Mouse (Mus musculus) stomach, embryonic 16.5 days (tissue): ENCODE results near the gene Fbxl2. TPM values are rescaled to one million over a fixed set of nuclear protein-coding genes. Genes with fewer than 3 reads are reported as not detected.

Experiments used
- ATAC-seq: fragments of 200-750 bp; cut with Nextera tagmentation; 2 replicates; pipeline ENCODE4 v1.8.0; 2017; ENCODE audit warnings: moderate number of reproducible peaks, moderate TSS enrichment; ENCODE audit not compliant: insufficient read depth, low FRiP score
- H3K27ac ChIP-seq: fragments of 300-500 bp; sonication (generic); 2 replicates; pipeline ENCODE4 v1.5.1; 2014; ENCODE audit warnings: low read length
- H3K27me3 ChIP-seq: fragments of 300-500 bp; sonication (generic); 2 replicates; pipeline ENCODE4 v1.6.1; 2014; ENCODE audit warnings: low read length, control low read depth, mixed read lengths; ENCODE audit not compliant: control insufficient read depth, insufficient read depth
- H3K36me3 ChIP-seq: fragments of 300-500 bp; sonication (generic); 2 replicates; pipeline ENCODE4 v1.6.1; 2014; ENCODE audit warnings: low read length; ENCODE audit not compliant: control insufficient read depth, insufficient read depth
- H3K4me1 ChIP-seq: fragments of 300-500 bp; sonication (generic); 2 replicates; pipeline ENCODE4 v1.6.1; 2014; ENCODE audit warnings: low read length, control low read depth, mixed read lengths; ENCODE audit not compliant: control insufficient read depth, insufficient read depth
- H3K4me2 ChIP-seq: fragments of 300-500 bp; sonication (generic); 2 replicates; pipeline ENCODE4 v1.6.1; 2014; ENCODE audit warnings: low read depth, low read length, mixed read lengths
- H3K4me3 ChIP-seq: fragments of 300-500 bp; sonication (generic); replicated peaks from 2 replicates; pipeline ENCODE4 v1.5.1; 2014; ENCODE audit warnings: mild to moderate bottlenecking, low read length
- H3K9ac ChIP-seq: fragments of 300-500 bp; sonication (generic); 2 replicates; pipeline ENCODE4 v1.6.1; 2014; ENCODE audit warnings: low read length
- H3K9me3 ChIP-seq: fragments of 300-500 bp; sonication (generic); replicated peaks from 2 replicates; pipeline ENCODE4 v1.6.1; 2016; ENCODE audit warnings: low read length, control low read depth; ENCODE audit not compliant: control insufficient read depth
- WGBS: fragments of 180-500 bp; shearing (Covaris S2); extraction: QIAGEN DNeasy Blood & Tissue Kit; methylation state at CpG from one replicate; pipeline ENCODE4 v1.1.7; 2014; 5-methylcytosine and 5-hydroxymethylcytosine counted together
- polyA plus RNA-seq: library from polyadenylated mRNA; unstranded; fragments of >200 nt; fragmentation: Nextera tagmentation; extraction: Ambion mirVana; gene quantifications from 2 replicates; pipeline ENCODE4 v1.2.1, GENCODE M21; 2015

Fbxl2 gene
- polyA plus RNA-seq, 1 experiment from 2014 or later: 2.2 TPM

DNA sequence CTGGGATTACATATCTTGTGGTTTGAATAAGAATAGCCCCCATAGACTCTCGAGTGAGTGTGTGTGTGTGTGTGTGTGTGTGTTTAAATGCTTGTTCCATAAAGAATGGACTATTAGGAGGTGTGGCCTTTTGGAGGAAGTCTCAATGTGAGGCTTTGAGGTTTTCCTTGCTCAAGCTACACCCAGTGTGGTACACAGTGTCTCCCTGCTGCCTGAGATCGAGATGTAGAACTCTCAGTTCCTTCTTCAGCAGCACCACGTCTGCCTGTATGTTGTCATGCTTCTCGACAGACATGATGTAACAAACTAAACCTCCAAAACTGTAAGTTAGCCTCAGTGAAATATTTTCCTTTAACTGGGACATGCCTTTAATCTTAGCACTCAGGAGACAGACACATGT, 117.4 kb downstream of the Fbxl2 start:
- Histone ChIP-seq H3K9ac (no peak overlapping the region), H3K36me3 (no peaks in the 10 kb centered on the region), H3K4me1 (peaks cover 12% of the 10 kb centered on the region), H3K27ac (no peak overlapping the region), H3K4me2 (no peak overlapping the region), H3K27me3 (no peaks in the 10 kb centered on the region), H3K9me3 (no peaks in the 10 kb centered on the region), H3K4me3 (no peak overlapping the region)
- no peak for ATAC-seq
- 76% methylated on average over 4 of the region's 4 CpGs for WGBS

- Histone ChIP-seq H3K4me3 (no peak overlapping the region), H3K4me2 (no peak overlapping the region), H3K9me3 (no peaks in the 10 kb centered on the region), H3K27me3 (no peaks in the 10 kb centered on the region), H3K36me3 (no peaks in the 10 kb centered on the region), H3K4me1 (no peaks in the 10 kb centered on the region), H3K27ac (no peak overlapping the region), H3K9ac (no peak overlapping the region)
- 81% methylated on average over 5 of the region's 5 CpGs for WGBS
- ATAC-seq: no peak
These were observed 121.1 kb downstream of the Fbxl2 start for GRCm38 (mm10) chr9:113924883-113925282.

DNA sequence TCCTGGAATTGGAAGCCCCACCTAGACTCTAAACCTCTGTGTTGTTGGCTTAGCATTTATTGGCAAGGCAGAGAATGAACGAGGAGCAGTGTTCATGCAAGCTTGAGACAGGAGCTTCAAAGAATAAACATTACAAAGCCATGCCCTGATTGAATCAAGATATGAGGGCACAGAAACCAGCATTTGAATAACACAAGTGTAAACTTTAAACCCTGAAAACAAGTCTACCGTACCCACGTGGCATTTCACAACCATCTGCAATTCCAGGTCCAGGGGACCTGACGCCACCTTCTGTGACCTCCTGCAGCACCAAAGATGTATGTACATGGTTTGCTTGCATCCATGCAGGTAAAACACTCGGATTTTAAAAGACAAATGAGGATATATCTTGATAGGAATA, 123.3 kb downstream of the Fbxl2 start:
- H3K4me2 ChIP-seq: no peak overlapping the region
- no peaks in the 10 kb centered on the region for H3K36me3 ChIP-seq
- H3K9me3 ChIP-seq: no peaks in the 10 kb centered on the region
- H3K27ac ChIP-seq: no peak overlapping the region
- H3K27me3 ChIP-seq: no peaks in the 10 kb centered on the region
- H3K9ac ChIP-seq: no peak overlapping the region
- H3K4me1 ChIP-seq: no peaks in the 10 kb centered on the region
- ATAC-seq: no peak
- 81% methylated on average over 5 of the region's 5 CpGs for WGBS
- H3K4me3 ChIP-seq: no peak overlapping the region

DNA sequence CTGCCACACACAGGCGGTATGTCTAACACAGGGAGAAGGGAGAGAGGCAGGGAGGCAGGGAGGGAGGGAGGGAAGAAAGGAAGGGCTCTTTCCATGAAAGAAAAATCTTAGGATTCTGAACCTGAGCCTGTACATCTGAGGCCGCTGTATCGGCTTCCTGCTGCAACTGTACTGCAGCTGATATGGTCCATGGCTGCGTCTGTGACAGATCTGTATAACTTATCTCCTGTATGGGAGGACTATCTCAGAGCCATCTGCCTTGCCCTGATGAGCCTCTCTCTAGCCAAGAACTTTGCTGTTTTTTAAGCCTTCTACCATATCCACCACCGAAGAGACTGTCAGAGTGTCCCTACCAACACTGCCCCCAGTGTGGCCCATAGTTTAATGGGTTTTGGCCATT, 130.2 kb downstream of the Fbxl2 start:
- no peak for ATAC-seq
- Histone ChIP-seq H3K4me1 (no peaks in the 10 kb centered on the region), H3K4me3 (no peak overlapping the region), H3K4me2 (no peak overlapping the region), H3K27me3 (no peaks in the 10 kb centered on the region), H3K9me3 (no peaks in the 10 kb centered on the region), H3K27ac (no peak overlapping the region), H3K9ac (no peak overlapping the region), H3K36me3 (peaks cover 23% of the 10 kb centered on the region)
- 91% methylated on average over 5 of the region's 5 CpGs for whole genome bisulfite sequencing

Other genes with a start within 250 kb of the Fbxl2 start
- 22.7 and 25.2 TPM in 2 replicates for gene Ubp1, start 115.3 kb downstream of the Fbxl2 start, polyA plus RNA-seq
- gene Susd5, start 10.9 kb upstream of the Fbxl2 start, polyA plus RNA-seq: 0.36 and 0.47 TPM in 2 replicates